Mouse (Mus musculus) kidney, adult 2 months (tissue): ENCODE measurements around the gene Prss54.

ENCODE experiments used
- CTCF ChIP-seq: fragments of 200-500 bp; conservative IDR thresholded peaks from 2 replicates; pipeline ENCODE4 v1.5.1; 2011; ENCODE audit warnings: low read depth, mild to moderate bottlenecking, control low read depth, low read length, moderate library complexity, mixed read lengths; ENCODE audit not compliant: insufficient read depth, insufficient read length
- POLR2A ChIP-seq: fragments of 200-500 bp; IDR thresholded peaks from one replicate; pipeline ENCODE4 v1.6.1; 2011; ENCODE audit warnings: low read depth, low read length, control low read depth

DNA sequence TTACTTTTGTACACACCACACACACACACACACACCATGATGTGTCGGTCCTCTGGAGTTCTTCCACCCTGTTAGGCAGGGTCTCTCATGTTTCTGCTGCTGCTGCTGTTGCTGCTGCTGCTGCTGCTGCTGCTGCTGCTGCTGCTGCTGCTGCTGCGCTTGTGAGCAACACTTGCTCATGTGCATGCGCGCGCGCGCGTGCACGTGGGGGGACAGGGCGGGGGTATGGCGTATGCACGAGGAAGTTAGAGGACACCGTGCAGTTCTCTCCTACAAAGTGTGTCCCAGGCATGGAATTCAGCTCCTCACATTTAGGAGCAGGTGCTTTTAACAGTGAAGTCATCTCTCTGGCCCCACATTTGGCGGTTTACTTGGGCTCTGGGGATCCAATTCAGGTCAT is 19.0 kb upstream of the Prss54 start:
- no peak for TF ChIP-seq CTCF
- TF ChIP-seq POLR2A, result no peak
